Mouse (Mus musculus) heart, postnatal 0 days (tissue): ENCODE results near the gene Gm20489.

Experiments
- CTCF ChIP-seq: IDR thresholded peaks from 2 replicates; pipeline ENCODE4 v1.5.1; 2016; ENCODE audit warnings: antibody characterized with exemption, control low read depth, low read depth
- EP300 ChIP-seq: IDR thresholded peaks from 2 replicates; pipeline ENCODE4 v1.6.1; 2016; ENCODE audit warnings: antibody characterized with exemption, low read depth

DNA sequence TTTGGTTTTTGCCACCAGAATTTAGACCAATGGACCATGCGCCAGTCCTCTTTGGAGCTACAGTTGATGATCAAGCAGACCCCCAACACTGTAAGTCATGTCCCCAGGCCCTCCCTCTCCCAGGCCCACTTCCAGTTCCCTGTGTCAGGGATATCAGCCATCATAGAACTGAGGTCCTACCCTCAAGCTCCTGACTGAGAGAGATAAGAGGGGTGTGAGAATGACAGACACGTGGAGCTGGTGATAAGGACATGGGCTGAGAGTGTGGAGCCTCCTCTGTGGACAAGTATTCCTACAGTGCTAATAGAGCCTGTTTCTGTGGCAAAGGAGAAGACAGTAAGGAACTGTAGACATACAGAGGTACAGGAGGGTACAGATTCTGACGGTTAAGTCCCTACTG is 18.7 kb upstream of the Gm20489 start:
- TF ChIP-seq CTCF (no peak), EP300 (no peak)
